Mouse (Mus musculus) MEL (cell line): ENCODE results near the gene Lpcat3.

Source experiments
- CHD1 ChIP-seq: IDR thresholded peaks from 2 replicates; pipeline ENCODE4 v1.6.1; 2012; ENCODE audit warnings: low read depth, mild to moderate bottlenecking, inconsistent platforms, low read length, improper control_type of control experiment
- CTCF ChIP-seq, 3 experiments: IDR thresholded peaks in 2 of 3; conservative IDR thresholded peaks in 1 of 3; 2 replicates each; pipeline ENCODE4 v1.5.1; 2011 to 2012; ENCODE audit warnings: low read length in 3 of 3, low read depth in 2 of 3, mild to moderate bottlenecking in 2 of 3, improper control_type of control experiment in 1 of 3, inconsistent platforms in 1 of 3, mixed read lengths in 1 of 3, moderate library complexity in 1 of 3; ENCODE audit not compliant: control insufficient read depth in 1 of 3, insufficient read depth in 1 of 3, poor library complexity in 1 of 3, severe bottlenecking in 1 of 3
- E2F4 ChIP-seq: IDR thresholded peaks from 2 replicates; pipeline ENCODE4 v1.6.1; 2011; ENCODE audit warnings: low read depth, low read length, improper control_type of control experiment, borderline replicate concordance
- ETS1 ChIP-seq: IDR thresholded peaks from 2 replicates; pipeline ENCODE4 v1.6.1; 2012; ENCODE audit warnings: low read depth, mild to moderate bottlenecking, inconsistent platforms, low read length, improper control_type of control experiment, moderate library complexity
- GATA1 ChIP-seq: IDR thresholded peaks from 2 replicates; pipeline ENCODE4 v1.6.1; 2011; ENCODE audit warnings: low read depth, low read length, improper control_type of control experiment
- MAX ChIP-seq: IDR thresholded peaks from 2 replicates; pipeline ENCODE4 v1.6.1; 2011; ENCODE audit warnings: low read length, improper control_type of control experiment
- POLR2A ChIP-seq, 2 experiments: IDR thresholded peaks; 2 replicates each; pipeline ENCODE4 v1.6.1; 2011 to 2012; ENCODE audit warnings: low read length in 2 of 2, mild to moderate bottlenecking in 2 of 2, control low read depth in 1 of 2, improper control_type of control experiment in 1 of 2, low read depth in 1 of 2, moderate library complexity in 1 of 2; ENCODE audit not compliant: control insufficient read depth in 1 of 2, insufficient read depth in 1 of 2, poor library complexity in 1 of 2
- POLR2AphosphoS5 ChIP-seq: IDR thresholded peaks from 2 replicates; pipeline ENCODE4 v1.6.1; 2012; ENCODE audit warnings: low read depth, borderline replicate concordance, mild to moderate bottlenecking, inconsistent platforms, low read length, moderate library complexity, mixed read lengths
- RCOR1 ChIP-seq: IDR thresholded peaks from 2 replicates; pipeline ENCODE4 v1.6.1; 2012; ENCODE audit warnings: low read depth, mild to moderate bottlenecking, inconsistent platforms, low read length, improper control_type of control experiment
- TBP ChIP-seq: IDR thresholded peaks from 2 replicates; pipeline ENCODE4 v1.8.0; 2011; ENCODE audit warnings: low read depth, low read length, improper control_type of control experiment
- ZC3H11A ChIP-seq: IDR thresholded peaks from 2 replicates; pipeline ENCODE4 v1.6.1; 2012; ENCODE audit warnings: low read depth, mild to moderate bottlenecking, inconsistent platforms, low read length, improper control_type of control experiment
- ZNF384 ChIP-seq: IDR thresholded peaks from 2 replicates; pipeline ENCODE4 v1.6.1; 2012; ENCODE audit warnings: low read depth, mild to moderate bottlenecking, inconsistent platforms, low read length, improper control_type of control experiment

DNA sequence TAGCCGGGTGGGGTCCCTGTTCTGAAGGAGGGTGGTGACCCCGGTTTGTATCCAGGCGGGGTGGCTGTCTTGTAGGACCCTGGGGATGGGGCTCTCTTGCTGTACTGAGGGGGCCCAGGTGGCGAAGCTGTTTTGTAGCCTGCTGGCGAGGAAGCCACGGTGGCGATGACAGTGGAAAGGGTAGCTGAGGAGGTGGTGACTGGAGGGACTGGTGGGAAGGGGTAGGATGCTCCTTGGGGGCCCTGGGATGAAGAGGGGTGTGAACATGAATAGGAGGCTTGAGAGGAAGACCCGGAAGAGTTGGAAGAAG lies 83.4 kb downstream of the Lpcat3 start:
- no peak for TF ChIP-seq CTCF (IDR thresholded peaks at IDR 0.05 in 2 of 3, conservative IDR thresholded peaks at IDR 0.05 in 1 of 3; ENCODE audit: control insufficient read depth in 1 of 3, insufficient read depth in 1 of 3, low read depth in 2 of 3, low read length in 3 of 3, poor library complexity in 1 of 3, severe bottlenecking in 1 of 3)
- no peak for TF ChIP-seq RCOR1
- no peak for TF ChIP-seq POLR2AphosphoS5
- TF ChIP-seq E2F4, result no peak
- TF ChIP-seq ZC3H11A, result no peak
- TF ChIP-seq GATA1, result no peak
- no peak for TF ChIP-seq ZNF384
- TF ChIP-seq TBP, result no peak
- no peak for TF ChIP-seq CHD1
- no peak for TF ChIP-seq POLR2A (IDR thresholded peaks at IDR 0.05; ENCODE audit: control insufficient read depth in 1 of 2, insufficient read depth in 1 of 2, low read depth in 1 of 2, low read length in 2 of 2, poor library complexity in 1 of 2)
- TF ChIP-seq MAX, result no peak
- TF ChIP-seq ETS1, result no peak
